Mouse (Mus musculus) lung, embryonic 14.5 days (tissue): Measurements from ENCODE around the gene Ccna2. TPM values are rescaled to one million over a fixed set of nuclear protein-coding genes. Genes with fewer than 3 reads are reported as not detected.
A peak's percentile ranks its signal among the peaks of the same experiment; 100 is the strongest.

Source experiments
- ATAC-seq: fragments of 200-750 bp; cut with Nextera tagmentation; 2 replicates; pipeline ENCODE4 v1.8.0; 2017; ENCODE audit warnings: mild to moderate bottlenecking, moderate TSS enrichment, moderate library complexity; ENCODE audit not compliant: insufficient read depth
- DNase-seq: peaks from one replicate; pipeline ENCODE4 v3.0.0-alpha.2; 2015
- H3K27ac ChIP-seq: fragments of 300-500 bp; sonication (generic); 2 replicates; pipeline ENCODE4 v1.5.1; 2014; ENCODE audit warnings: low read depth, mild to moderate bottlenecking, moderate library complexity
- H3K27me3 ChIP-seq: fragments of 300-500 bp; sonication (generic); 2 replicates; pipeline ENCODE4 v1.6.1; 2014; ENCODE audit warnings: low read length, control low read depth; ENCODE audit not compliant: insufficient read depth
- H3K36me3 ChIP-seq: fragments of 300-500 bp; sonication (generic); 2 replicates; pipeline ENCODE4 v1.6.1; 2014; ENCODE audit warnings: control low read depth; ENCODE audit not compliant: insufficient read depth
- H3K4me1 ChIP-seq: fragments of 300-500 bp; sonication (generic); 2 replicates; pipeline ENCODE4 v1.6.1; 2014; ENCODE audit warnings: antibody characterized with exemption, control low read depth; ENCODE audit not compliant: insufficient read depth
- H3K4me2 ChIP-seq: fragments of 300-500 bp; sonication (generic); 2 replicates; pipeline ENCODE4 v1.6.1; 2014; ENCODE audit warnings: mild to moderate bottlenecking
- H3K4me3 ChIP-seq: fragments of 300-500 bp; sonication (generic); 2 replicates; pipeline ENCODE4 v1.5.1; 2014; ENCODE audit warnings: low read depth, low read length
- H3K9ac ChIP-seq: fragments of 300-500 bp; sonication (generic); 2 replicates; pipeline ENCODE4 v1.6.1; 2014
- H3K9me3 ChIP-seq: fragments of 300-500 bp; sonication (generic); 2 replicates; pipeline ENCODE4 v1.6.1; 2016; ENCODE audit warnings: low read depth, low read length, control low read depth
- CTCF ChIP-seq: IDR thresholded peaks from 2 replicates; pipeline ENCODE4 v1.5.1; 2016; ENCODE audit warnings: antibody characterized with exemption, low read depth
- WGBS: fragments of 180-500 bp; shearing (Covaris S2); extraction: QIAGEN DNeasy Blood & Tissue Kit; methylation state at CpG from one replicate; pipeline ENCODE4 v1.1.7; 2014; 5-methylcytosine and 5-hydroxymethylcytosine counted together
- polyA plus RNA-seq: library from polyadenylated mRNA; unstranded; fragments of >200 nt; fragmentation: Nextera tagmentation; extraction: Ambion mirVana; gene quantifications from 2 replicates; pipeline ENCODE4 v1.2.1, GENCODE M21; 2014

The Ccna2 gene
- polyA plus RNA-seq, 1 experiment from 2014 or later, result 285 TPM

DNA sequence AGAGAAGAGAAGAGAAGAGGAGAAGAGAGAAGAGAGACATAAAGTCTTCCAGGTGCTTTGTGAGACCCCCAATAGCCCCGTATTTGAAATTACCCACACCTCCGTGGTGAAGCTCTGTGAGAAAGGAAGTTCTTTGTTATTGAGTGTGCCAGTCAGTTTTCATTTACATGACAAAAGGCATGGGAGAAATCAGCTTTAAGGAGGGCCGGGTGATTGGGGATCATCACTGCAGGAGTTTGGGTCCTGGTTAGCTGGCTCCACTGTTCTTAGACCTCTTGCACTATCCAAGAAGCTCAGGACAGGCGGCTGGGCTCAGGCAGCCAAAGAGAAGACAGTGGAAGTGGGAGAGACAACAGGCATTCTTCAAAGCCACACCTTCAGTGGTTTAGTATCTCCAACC, 49.8 kb downstream of the Ccna2 start:
- H3K9ac ChIP-seq, result no peak overlapping the region
- 19% methylated on average over 4 of the region's 4 CpGs for WGBS
- no peak overlapping the region for H3K4me3 ChIP-seq
- no peak for ATAC-seq
- no peaks in the 10 kb centered on the region for H3K36me3 ChIP-seq
- no peak overlapping the region for H3K27ac ChIP-seq
- peaks cover 30% of the 10 kb centered on the region for H3K27me3 ChIP-seq
- no peak overlapping the region for H3K4me2 ChIP-seq
- H3K9me3 ChIP-seq, result no peaks in the 10 kb centered on the region
- H3K4me1 ChIP-seq, result no peaks in the 10 kb centered on the region
- TF ChIP-seq CTCF, result no peak
- DNase-seq, result no peak

DNA sequence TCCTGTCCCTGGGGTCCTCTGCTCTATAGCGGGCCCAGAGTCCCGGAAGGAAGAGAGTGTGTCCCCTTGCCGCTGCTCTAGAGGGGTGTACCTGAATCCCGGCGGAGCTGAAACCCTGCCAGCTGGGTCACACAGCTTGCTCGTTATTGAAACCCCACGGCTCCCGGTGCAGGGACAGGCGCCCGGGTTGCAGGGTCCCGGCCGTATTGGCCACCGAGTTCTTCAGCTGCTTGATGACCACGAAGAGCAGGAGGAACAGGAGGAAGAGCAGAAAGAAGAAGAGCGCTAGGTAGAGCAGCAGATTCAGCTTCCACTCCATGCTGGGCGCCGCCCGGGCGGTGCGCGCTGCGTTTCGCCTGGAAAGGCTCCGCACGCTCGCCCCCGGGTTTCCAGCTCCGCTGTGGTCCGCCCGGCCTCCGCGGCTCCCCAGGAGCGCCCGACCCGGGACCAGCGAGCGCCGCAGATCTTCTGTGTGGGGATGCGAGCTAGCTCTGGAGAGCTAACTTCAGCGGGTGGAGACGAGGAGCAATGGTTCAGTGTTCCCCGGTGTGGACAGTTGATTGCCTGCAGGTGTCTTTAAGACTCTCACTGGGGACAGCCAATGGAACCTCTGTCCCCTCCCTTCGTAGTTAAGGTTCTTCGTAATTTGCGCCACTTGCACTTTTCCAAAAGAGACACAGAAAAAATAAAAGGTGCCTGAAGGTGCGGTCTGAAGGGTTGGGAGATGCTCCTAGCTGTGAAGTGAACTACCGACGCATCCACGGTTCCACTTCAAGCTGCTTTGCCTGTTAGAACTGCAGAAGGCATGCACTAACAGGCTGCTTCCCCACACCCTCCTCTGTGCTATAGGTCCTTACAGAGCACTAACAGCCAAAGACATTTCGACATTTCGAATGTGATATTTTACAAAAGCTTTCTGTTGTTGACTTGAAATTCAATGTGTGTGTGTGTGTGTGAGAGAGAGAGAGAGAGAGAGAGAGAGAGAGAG, 50.6 kb downstream of the Ccna2 start, which contains the start of gene Gm11549:
Gene Gm11549 (minus strand): TSS at position 741 of the 988 bp plus-strand sequence.
- Histone ChIP-seq H3K27ac (no peak within 1 kb of the TSS), H3K4me2 (peak within 1 kb of the TSS; percentile 84), H3K4me1 (no peaks in the 10 kb centered on the region), H3K27me3 (peaks cover 30% of the 10 kb centered on the region), H3K9me3 (no peaks in the 10 kb centered on the region), H3K36me3 (no peaks in the 10 kb centered on the region), H3K4me3 (peak within 1 kb of the TSS; percentile 42), H3K9ac (peak within 1 kb of the TSS; percentile 44)
- TF ChIP-seq CTCF, result no peak
- 1% methylated on average over 51 of the region's 51 CpGs for WGBS
- ATAC-seq (no peak), DNase-seq (peak; percentile 45)

DNA sequence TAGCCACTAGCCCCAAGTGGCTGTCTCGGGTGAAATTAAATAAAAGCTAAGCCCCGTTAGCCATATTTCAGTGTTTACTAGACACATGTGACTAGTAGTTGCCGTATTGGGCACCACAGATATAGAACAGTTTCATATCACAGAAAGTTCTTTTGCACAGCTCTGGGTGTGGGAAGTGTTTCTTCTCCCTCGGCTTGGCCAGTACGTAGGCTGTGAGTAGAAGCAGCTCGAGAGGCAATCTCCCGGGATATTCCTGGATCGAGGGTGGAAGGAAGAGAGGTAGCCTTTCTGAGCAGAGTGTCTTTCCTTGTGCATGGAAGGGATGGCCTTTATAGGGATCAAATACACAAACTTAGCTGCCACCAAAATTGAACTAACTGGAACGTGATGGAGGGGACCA, 55.8 kb downstream of the Ccna2 start:
- 83% methylated on average over 9 of the region's 9 CpGs for WGBS

More for the DNA sequence above, 55.8 kb downstream of the Ccna2 start:
- no peak overlapping the region for H3K9ac ChIP-seq
- no peak for TF ChIP-seq CTCF
- H3K27me3 ChIP-seq, result peaks cover 14% of the 10 kb centered on the region
- no peak overlapping the region for H3K4me2 ChIP-seq
- no peak overlapping the region for H3K27ac ChIP-seq
- H3K4me3 ChIP-seq, result no peak overlapping the region
- DNase-seq, result no peak
- no peak for ATAC-seq
- H3K9me3 ChIP-seq, result no peaks in the 10 kb centered on the region
- no peaks in the 10 kb centered on the region for H3K4me1 ChIP-seq
- H3K36me3 ChIP-seq, result no peaks in the 10 kb centered on the region

Other genes with a start within 250 kb of the Ccna2 start
- 348 and 359 TPM in 2 replicates for gene Anxa5, start 96.3 kb downstream of the Ccna2 start, polyA plus RNA-seq
- gene 1810062G17Rik, start 96.2 kb downstream of the Ccna2 start, polyA plus RNA-seq, result 3.3 TPM in 2 replicates
- 0.12 and 0.16 TPM in 2 replicates for gene Gm11549, start 50.3 kb downstream of the Ccna2 start, polyA plus RNA-seq
- gene Exosc9, start 19.5 kb downstream of the Ccna2 start, polyA plus RNA-seq, result 64.4 and 72.3 TPM in 2 replicates
- gene Bbs7, start 41.3 kb upstream of the Ccna2 start, polyA plus RNA-seq, result 19.2 and 19.9 TPM in 2 replicates
- gene Trpc3, start 118.0 kb upstream of the Ccna2 start, polyA plus RNA-seq, result 2.4 and 3.9 TPM in 2 replicates